Mouse (Mus musculus) Muller cell, postnatal 12 days (primary cell): ENCODE measurements at regions not wholly inside any gene's neighbourhood (a gene's known extent, or its start where the extent isn't known, plus 50 kb on each side); places are given as distances from the start of the nearest gene placed in this dataset.
A peak's percentile ranks its signal among the peaks of the same experiment; 100 is the strongest.

Experiments used
- DNase-seq: peaks from one replicate; pipeline ENCODE4 v3.0.0-alpha.2; 2015; ENCODE audit errors: inconsistent ontology term

GRCm38 (mm10) chr13:107305738-107306137, 283.8 kb upstream of the Kif2a start:
- DNase-seq, result no peak

- no peak for DNase-seq
Measured at GRCm38 (mm10) chr13:107303878-107304277, 282.0 kb upstream of the Kif2a start.

- DNase-seq, result no peak
Measured at GRCm38 (mm10) chr13:107303322-107303721, 281.4 kb upstream of the Kif2a start.

- no peak for DNase-seq
Measured at GRCm38 (mm10) chr13:107300792-107301191, 278.9 kb upstream of the Kif2a start.

- DNase-seq, result peak; percentile 82
Measured at GRCm38 (mm10) chr13:107264581-107264980, 242.7 kb upstream of the Kif2a start.

GRCm38 (mm10) chr13:107261479-107262050, 239.6 kb upstream of the Kif2a start:
- DNase-seq, result peak; percentile 56

GRCm38 (mm10) chr13:107260274-107260673, 238.3 kb upstream of the Kif2a start:
- no peak for DNase-seq

GRCm38 (mm10) chr13:107247792-107248505, 226.0 kb upstream of the Kif2a start:
- no peak for DNase-seq

GRCm38 (mm10) chr13:107246956-107247751, 225.2 kb upstream of the Kif2a start:
- DNase-seq, result peak; percentile 76

GRCm38 (mm10) chr13:107244173-107244572, 222.2 kb upstream of the Kif2a start:
- DNase-seq, result no peak

GRCm38 (mm10) chr13:107239035-107239387, 217.1 kb upstream of the Kif2a start:
- DNase-seq, result no peak

GRCm38 (mm10) chr13:107238364-107239034, 216.6 kb upstream of the Kif2a start:
- no peak for DNase-seq

GRCm38 (mm10) chr13:107219456-107219855, 197.5 kb upstream of the Kif2a start:
- DNase-seq, result no peak

- no peak for DNase-seq
Measured at GRCm38 (mm10) chr13:107218351-107218750, 196.4 kb upstream of the Kif2a start.

- no peak for DNase-seq
Measured at GRCm38 (mm10) chr13:107217825-107218224, 195.9 kb upstream of the Kif2a start.

- DNase-seq, result no peak
Measured at GRCm38 (mm10) chr13:107213281-107213680, 191.4 kb upstream of the Kif2a start.

- DNase-seq, result no peak
Measured at GRCm38 (mm10) chr13:107210676-107211075, 188.8 kb upstream of the Kif2a start.

GRCm38 (mm10) chr13:107207354-107208181, 185.6 kb upstream of the Kif2a start:
- DNase-seq, result peak; percentile 53

GRCm38 (mm10) chr13:107199875-107200274, 177.9 kb upstream of the Kif2a start:
- no peak for DNase-seq

GRCm38 (mm10) chr13:107193426-107193825, 171.5 kb upstream of the Kif2a start:
- DNase-seq, result no peak

- DNase-seq, result no peak
Measured at GRCm38 (mm10) chr13:107187258-107187878, 165.4 kb upstream of the Kif2a start.
